Mouse (Mus musculus) 3134 (cell line): ENCODE data around the gene Hist1h2an.

Experiments used
- DNase-seq: peaks from one replicate; pipeline ENCODE4 v3.0.0-alpha.2; 2011; ENCODE audit warnings: low spot score; ENCODE audit not compliant: insufficient read length; ENCODE audit errors: extremely low read depth

Gene Hist1h2an

DNA sequence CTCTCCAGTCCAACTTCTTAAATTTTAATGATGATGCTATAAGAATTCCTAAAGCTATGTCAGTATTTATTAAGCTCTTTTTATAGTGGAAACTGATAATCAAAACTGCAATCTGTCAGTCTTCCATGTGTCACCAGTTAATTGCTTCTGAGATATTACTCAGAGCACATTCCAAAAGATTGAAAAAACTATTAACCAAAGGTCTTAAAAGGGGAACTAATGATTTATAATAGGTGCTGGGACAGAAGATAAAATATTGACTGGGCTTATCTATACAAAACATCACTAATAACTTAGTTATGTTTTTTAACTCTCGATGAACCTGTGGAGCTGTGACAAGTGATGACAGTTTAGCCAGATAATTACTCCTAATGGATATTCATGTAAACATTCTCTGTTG, 42.0 kb downstream of the Hist1h2an start:
- DNase-seq, result no peak
